Mouse (Mus musculus) spleen, adult 2 months (tissue): Measurements from ENCODE around the gene Gmds.

ENCODE experiments used
- CTCF ChIP-seq: fragments of 200-500 bp; IDR thresholded peaks from 2 replicates; pipeline ENCODE4 v1.5.1; 2011; ENCODE audit warnings: mild to moderate bottlenecking, inconsistent platforms; ENCODE audit not compliant: insufficient read depth, insufficient read length, insufficient replicate concordance; ENCODE audit errors: extremely low read depth
- POLR2A ChIP-seq: fragments of 200-500 bp; IDR thresholded peaks from 2 replicates; pipeline ENCODE4 v1.6.1; 2011; ENCODE audit warnings: low read depth, low read length, inconsistent platforms

DNA sequence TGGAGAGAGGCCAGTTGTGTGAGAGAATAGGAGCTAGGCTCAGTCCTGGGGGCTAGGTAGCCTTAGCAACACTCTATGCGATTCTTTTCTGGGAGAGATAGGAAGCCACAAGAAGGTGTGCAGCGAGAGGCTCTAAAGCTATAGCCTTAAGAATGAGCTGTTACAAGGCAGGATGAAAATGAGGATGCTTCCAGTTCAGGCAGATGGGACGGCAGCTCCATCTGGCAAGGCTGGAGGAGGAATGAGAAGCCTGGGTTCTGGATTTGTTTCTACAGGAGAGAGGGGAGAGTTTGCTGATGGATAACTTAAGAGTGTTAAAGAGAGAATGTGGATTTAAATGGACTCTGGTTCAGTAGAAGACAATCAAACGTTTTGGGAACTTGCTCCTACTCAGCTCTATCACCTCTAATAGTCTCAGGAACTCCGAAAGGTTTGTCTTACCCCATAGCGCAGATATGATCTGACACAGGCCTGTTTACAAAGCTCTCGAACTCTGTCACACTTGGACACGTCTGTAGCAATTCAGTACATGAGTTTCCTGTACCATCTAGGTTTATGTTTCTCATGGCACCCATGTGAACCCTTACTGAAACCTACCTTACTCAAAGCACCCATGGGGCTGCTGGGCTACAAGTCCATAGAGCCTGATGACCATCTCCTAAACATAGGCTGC lies 459.6 kb downstream of the Gmds start:
- TF ChIP-seq CTCF: no peak
- no peak for TF ChIP-seq POLR2A
